28 mouse cellular contexts compared by ENCODE assay signal in the genomic region with DNA sequence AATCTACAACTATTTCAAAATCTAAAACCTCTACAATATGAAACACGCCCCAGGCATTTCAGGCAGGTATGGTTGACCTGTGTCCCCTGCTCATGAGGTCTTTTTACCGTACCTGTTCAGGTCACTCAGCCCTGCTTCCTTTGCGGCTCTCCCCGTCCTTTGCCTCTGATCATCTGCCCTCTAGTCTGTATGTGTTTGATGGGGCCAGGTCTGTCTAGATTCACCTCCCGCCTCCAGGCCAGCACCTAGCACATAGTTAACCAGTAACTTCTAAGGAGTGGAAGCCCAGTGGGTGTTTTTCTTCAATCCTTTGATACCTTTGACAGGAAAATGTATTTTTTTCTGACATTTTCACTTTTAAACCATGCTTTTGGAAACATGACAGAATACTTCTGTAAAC. TPM values are rescaled to one million over a fixed set of nuclear protein-coding genes. Genes with fewer than 3 reads are reported as not detected.
DNase-seq lines count a peak whose midpoint lies in the region; ATAC-seq and TF ChIP-seq lines count a peak whose summit lies in the region.
"Had no signal": no experiment of that assay in that cellular context is flagged by ENCODE, and none has a peak within 500 bp of the region (broad histone marks: within the 10 kb centered on the region; RNA-seq: fewer than 3 reads in every experiment).

No protein-coding gene starts in this region.

- TF ChIP-seq POLR2A in kidney, adult 2 months (IDR thresholded peaks at IDR 0.05; ENCODE audit: low read depth, low read length): no peak

- no peak overlapping the region for H3K9ac ChIP-seq in kidney, embryonic 14.5 days (ENCODE audit: low read depth, low read length)
- no peak overlapping the region for H3K9ac ChIP-seq in liver, embryonic 13.5 days
- no peak overlapping the region for H3K9ac ChIP-seq in liver, embryonic 12.5 days
- H3K9ac ChIP-seq: embryonic facial prominence, embryonic 12.5 days; forebrain, embryonic 15.5 days; heart, embryonic 15.5 days; limb, embryonic 13.5 days; neural tube, embryonic 15.5 days had no signal

- H3K4me3 ChIP-seq in kidney, adult 2 months (ENCODE audit: insufficient read depth, low read depth, low read length): no peak overlapping the region
- no peak overlapping the region for H3K4me3 ChIP-seq in kidney, embryonic 14.5 days (ENCODE audit: low read length)
- H3K4me3 ChIP-seq in liver, embryonic 13.5 days (replicated peaks): no peak overlapping the region
- no peak overlapping the region for H3K4me3 ChIP-seq in liver, embryonic 12.5 days
- H3K4me3 ChIP-seq: embryonic facial prominence, embryonic 12.5 days; forebrain, embryonic 15.5 days; heart, embryonic 10.5 days; heart, embryonic 15.5 days; layer of hippocampus, adult 2 months; limb, embryonic 13.5 days; neural tube, embryonic 15.5 days had no signal

- 0 out of 2 replicates have a peak, but pooled peaks cover 4% of the 10 kb centered on the region for H3K4me1 ChIP-seq in kidney, adult 2 months (ENCODE audit: control insufficient read depth, insufficient read depth, low read length)
- 0 out of 2 replicates have a peak, but pooled peaks cover 3% of the 10 kb centered on the region for H3K4me1 ChIP-seq in kidney, embryonic 14.5 days (ENCODE audit: control insufficient read depth, insufficient read depth, low read length)
- H3K4me1 ChIP-seq in liver, embryonic 13.5 days (replicated peaks): peaks cover 12% of the 10 kb centered on the region
- 0 out of 2 replicates have a peak, but pooled peaks cover 5% of the 10 kb centered on the region for H3K4me1 ChIP-seq in liver, embryonic 12.5 days
- H3K4me1 ChIP-seq: embryonic facial prominence, embryonic 12.5 days; forebrain, embryonic 15.5 days; heart, embryonic 10.5 days; heart, embryonic 15.5 days; limb, embryonic 13.5 days had no signal

- DNase-seq in kidney, adult 2 months: peak; percentile 41
- DNase-seq in liver, embryonic 13.5 days: no peak
- DNase-seq in kidney, postnatal 36 days: peak; percentile 29 to 44
- DNase-seq in adrenal gland, postnatal 4 days (ENCODE audit: low spot score in 2 of 2): no peak
- DNase-seq: adrenal gland, postnatal 10 days; cerebellum, adult 11 months; cerebellum, adult 9-10 months; embryo, embryonic 11 days; gastrocnemius, postnatal 25 days; heart, adult 11 months; lung, adult 2 months; lung, postnatal 10 days; midbrain, embryonic 14.5 days; retina, postnatal 1 day; right cerebral cortex, postnatal 14 days; thymus, postnatal 14 days had no signal

- H3K27ac ChIP-seq in kidney, adult 2 months (ENCODE audit: insufficient read depth, low read depth, low read length): no peak overlapping the region
- no peak overlapping the region for H3K27ac ChIP-seq in kidney, embryonic 14.5 days (ENCODE audit: low read depth, low read length)
- no peak overlapping the region for H3K27ac ChIP-seq in liver, embryonic 13.5 days
- H3K27ac ChIP-seq in liver, embryonic 12.5 days: no peak overlapping the region
- H3K27ac ChIP-seq: embryonic facial prominence, embryonic 12.5 days; forebrain, embryonic 15.5 days; heart, embryonic 10.5 days; heart, embryonic 15.5 days; layer of hippocampus, adult 2 months; limb, embryonic 13.5 days; neural tube, embryonic 15.5 days had no signal

- no peak overlapping the region for H3K4me2 ChIP-seq in kidney, embryonic 14.5 days (replicated peaks; ENCODE audit: low read depth, low read length)
- H3K4me2 ChIP-seq in liver, embryonic 13.5 days: no peak overlapping the region
- H3K4me2 ChIP-seq in liver, embryonic 12.5 days: no peak overlapping the region
- H3K4me2 ChIP-seq: embryonic facial prominence, embryonic 12.5 days; forebrain, embryonic 15.5 days; heart, embryonic 15.5 days; limb, embryonic 13.5 days; neural tube, embryonic 15.5 days had no signal

- no peak for TF ChIP-seq CTCF in kidney, adult 2 months (conservative IDR thresholded peaks at IDR 0.05; ENCODE audit: insufficient read depth, insufficient read length, low read depth, low read length)

- H3K36me3 ChIP-seq in kidney, adult 2 months (ENCODE audit: control insufficient read depth, insufficient read depth, low read length): no peaks in the 10 kb centered on the region
- peaks cover 2% of the 10 kb centered on the region; the same call in 1 of the 2 replicates for H3K36me3 ChIP-seq in kidney, embryonic 14.5 days (ENCODE audit: control insufficient read depth, insufficient read depth, low read length)
- peaks cover 13% of the 10 kb centered on the region; the same call in 1 of the 2 replicates for H3K36me3 ChIP-seq in liver, embryonic 13.5 days
- peaks cover 20% of the 10 kb centered on the region for H3K36me3 ChIP-seq in liver, embryonic 12.5 days
- H3K36me3 ChIP-seq: forebrain, embryonic 15.5 days; heart, embryonic 15.5 days; neural tube, embryonic 15.5 days had no signal

- H3K27me3 ChIP-seq in kidney, adult 2 months (replicated peaks; ENCODE audit: control insufficient read depth, insufficient read depth, low read length): no peaks in the 10 kb centered on the region
- no peaks in the 10 kb centered on the region for H3K27me3 ChIP-seq in kidney, embryonic 14.5 days (ENCODE audit: control insufficient read depth, insufficient read depth, low read length)
- H3K27me3 ChIP-seq in liver, embryonic 13.5 days: no peaks in the 10 kb centered on the region
- no peaks in the 10 kb centered on the region for H3K27me3 ChIP-seq in liver, embryonic 12.5 days (replicated peaks)
- H3K27me3 ChIP-seq: embryonic facial prominence, embryonic 12.5 days; forebrain, embryonic 15.5 days; heart, embryonic 15.5 days; limb, embryonic 13.5 days; neural tube, embryonic 15.5 days had no signal

- no peak for ATAC-seq in kidney, embryonic 14.5 days (ENCODE audit: low FRiP score, low TSS enrichment)
- peak; percentile 54 for ATAC-seq in liver, embryonic 13.5 days (ENCODE audit: low read depth)
- no peak for ATAC-seq in liver, embryonic 12.5 days
- no peak for ATAC-seq in monocyte, adult 5-6 weeks (replicated peaks; ENCODE audit: insufficient number of reproducible peaks, low FRiP score, low TSS enrichment, poor library complexity, severe bottlenecking)
- ATAC-seq: forebrain, embryonic 15.5 days; hindbrain, embryonic 16.5 days had no signal

- no peaks in the 10 kb centered on the region; the same call in 1 of the 2 replicates for H3K9me3 ChIP-seq in kidney, embryonic 14.5 days (ENCODE audit: control insufficient read depth, low read length)
- no peaks in the 10 kb centered on the region for H3K9me3 ChIP-seq in liver, embryonic 13.5 days (replicated peaks)
- no peaks in the 10 kb centered on the region for H3K9me3 ChIP-seq in liver, embryonic 12.5 days (replicated peaks)
- H3K9me3 ChIP-seq: embryonic facial prominence, embryonic 12.5 days; forebrain, embryonic 15.5 days; G1E; heart, embryonic 10.5 days; heart, embryonic 15.5 days; limb, embryonic 13.5 days; neural tube, embryonic 15.5 days had no signal

- WGBS in kidney, adult 2 months: 48% methylated on average over 5 of the region's 5 CpGs
- 66% methylated on average over 5 of the region's 5 CpGs for WGBS in kidney, embryonic 14.5 days
- 63% methylated on average over 5 of the region's 5 CpGs for WGBS in liver, embryonic 13.5 days (ENCODE audit: insufficient replicate concordance)
- WGBS in liver, embryonic 12.5 days (ENCODE audit: insufficient replicate concordance): 74% methylated on average over 5 of the region's 5 CpGs

RNA-seq across cellular contexts. Expression of a gene that starts 11.3 kb away (rescaled TPM):
- 8.3 and 9.2 TPM in 2 replicates for polyA plus RNA-seq in kidney, adult 2 months (2012; rRNA removed)
- polyA plus RNA-seq in kidney, embryonic 14.5 days (2014; fragmentation: Nextera tagmentation; extraction: Ambion mirVana): 9.1 and 14.7 TPM in 2 replicates
- 4.6 and 5.1 TPM in 2 replicates for polyA plus RNA-seq in liver, embryonic 13.5 days (2015; fragmentation: Nextera tagmentation; extraction: Ambion mirVana)
- polyA plus RNA-seq in liver, embryonic 12.5 days (2016; fragmentation: Nextera tagmentation; extraction: Ambion mirVana): 7.6 and 8.5 TPM in 2 replicates
- 11.1 to 23.8 TPM (median 23.0 TPM) in 3 replicates for total RNA-seq in monocyte, adult 5-6 weeks (2017)
- 10 to 100 TPM; 25.1 to 29.5 TPM for total RNA-seq in adrenal gland, postnatal 4 days (2021)

RNA-seq across cellular contexts. Expression of a gene that starts 26.5 kb away (rescaled TPM):
- 0.53 and 0.55 TPM in 2 replicates for polyA plus RNA-seq in kidney, adult 2 months (2012; rRNA removed)
- 0.69 and 1.4 TPM in 2 replicates for polyA plus RNA-seq in kidney, embryonic 14.5 days (2014; fragmentation: Nextera tagmentation; extraction: Ambion mirVana)
- polyA plus RNA-seq in liver, embryonic 13.5 days (2015; fragmentation: Nextera tagmentation; extraction: Ambion mirVana): 0.38 TPM in 2 replicates
- 0.66 and 0.81 TPM in 2 replicates for polyA plus RNA-seq in liver, embryonic 12.5 days (2016; fragmentation: Nextera tagmentation; extraction: Ambion mirVana)
- total RNA-seq in monocyte, adult 5-6 weeks (2017): not detected in 3 replicates
- 1 to 10 TPM; 2.8 to 3.2 TPM for total RNA-seq in adrenal gland, postnatal 4 days (2021)
- polyA plus RNA-seq: G1E had no signal

Comparison
In these comparisons a context has a peak if more than half of its experiments do, and no peak if none do; other contexts are left out.
1. DNase-seq: peak in kidney, adult 2 months (single experiment) and kidney, postnatal 36 days (2 of 2); none in liver, embryonic 13.5 days (single experiment) and adrenal gland, postnatal 4 days (0 of 2).